Mouse (Mus musculus) intestine, embryonic 16.5 days (tissue): ENCODE results near the gene Lxn. TPM values are rescaled to one million over a fixed set of nuclear protein-coding genes. Genes with fewer than 3 reads are reported as not detected.
A peak's percentile ranks its signal among the peaks of the same experiment; 100 is the strongest.

Source experiments
- ATAC-seq: fragments of 200-750 bp; cut with Nextera tagmentation; 2 replicates; pipeline ENCODE4 v1.8.0; 2017; ENCODE audit warnings: moderate TSS enrichment, moderate library complexity
- H3K27ac ChIP-seq: fragments of 300-500 bp; sonication (generic); 2 replicates; pipeline ENCODE4 v1.5.1; 2014; ENCODE audit warnings: mild to moderate bottlenecking, low read length
- H3K27me3 ChIP-seq: fragments of 300-500 bp; sonication (generic); replicated peaks from 2 replicates; pipeline ENCODE4 v1.6.1; 2014; ENCODE audit warnings: low read length, control low read depth, mixed read lengths; ENCODE audit not compliant: control insufficient read depth, insufficient read depth
- H3K36me3 ChIP-seq: fragments of 300-500 bp; sonication (generic); 2 replicates; pipeline ENCODE4 v1.6.1; 2014; ENCODE audit warnings: low read length, control low read depth; ENCODE audit not compliant: control insufficient read depth, insufficient read depth
- H3K4me1 ChIP-seq: fragments of 300-500 bp; sonication (generic); 2 replicates; pipeline ENCODE4 v1.6.1; 2014; ENCODE audit warnings: low read length, control low read depth, mixed read lengths; ENCODE audit not compliant: control insufficient read depth, insufficient read depth
- H3K4me2 ChIP-seq: fragments of 300-500 bp; sonication (generic); 2 replicates; pipeline ENCODE4 v1.6.1; 2014; ENCODE audit warnings: low read depth, low read length, control low read depth
- H3K4me3 ChIP-seq: fragments of 300-500 bp; sonication (generic); 2 replicates; pipeline ENCODE4 v1.5.1; 2014; ENCODE audit warnings: mild to moderate bottlenecking, low read length
- H3K9ac ChIP-seq: fragments of 300-500 bp; sonication (generic); 2 replicates; pipeline ENCODE4 v1.6.1; 2014; ENCODE audit warnings: low read depth, low read length
- H3K9me3 ChIP-seq: fragments of 300-500 bp; sonication (generic); 2 replicates; pipeline ENCODE4 v1.6.1; 2016; ENCODE audit warnings: low read length, control low read depth; ENCODE audit not compliant: control insufficient read depth
- WGBS: fragments of 180-500 bp; shearing (Covaris S2); extraction: QIAGEN DNeasy Blood & Tissue Kit; methylation state at CpG from one replicate; pipeline ENCODE4 v1.1.7; 2014; 5-methylcytosine and 5-hydroxymethylcytosine counted together
- polyA plus RNA-seq: library from polyadenylated mRNA; unstranded; fragments of >200 nt; fragmentation: Nextera tagmentation; extraction: Ambion mirVana; gene quantifications from 2 replicates; pipeline ENCODE4 v1.2.1, GENCODE M21; 2015

Lxn gene
- polyA plus RNA-seq, 1 experiment from 2014 or later: 97.1 TPM

DNA sequence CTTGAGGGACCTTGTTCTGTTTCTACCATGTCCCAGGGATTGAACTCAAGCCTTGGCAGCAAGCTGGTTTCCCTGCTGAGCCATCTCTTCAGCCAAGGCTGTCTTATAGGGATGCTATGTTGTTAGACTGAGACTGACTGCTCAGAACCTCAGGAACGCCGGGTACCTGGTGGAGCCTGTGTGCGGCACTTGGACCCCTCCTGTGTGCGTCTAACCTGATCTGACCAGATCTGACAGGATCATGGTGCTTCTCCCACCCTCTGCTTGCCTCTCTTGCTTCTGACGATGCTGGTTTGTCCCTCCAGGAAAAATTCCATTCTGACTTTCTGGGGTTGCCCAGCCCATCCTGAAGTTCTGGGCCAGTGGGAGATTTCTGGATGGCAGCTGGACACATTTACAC lies 2.9 kb upstream of the Lxn start:
- H3K36me3 ChIP-seq: peaks cover 4% of the 10 kb centered on the region; the same call in 1 of the 2 replicates
- no peak overlapping the region for H3K4me2 ChIP-seq
- ATAC-seq: no peak
- peaks cover 8% of the 10 kb centered on the region; the same call in 1 of the 2 replicates for H3K4me1 ChIP-seq
- H3K4me3 ChIP-seq: no peak overlapping the region
- H3K9me3 ChIP-seq: no peaks in the 10 kb centered on the region
- H3K27me3 ChIP-seq: no peaks in the 10 kb centered on the region
- H3K9ac ChIP-seq: no peak overlapping the region
- 95% methylated on average over 5 of the region's 5 CpGs for WGBS
- no peak overlapping the region for H3K27ac ChIP-seq

DNA sequence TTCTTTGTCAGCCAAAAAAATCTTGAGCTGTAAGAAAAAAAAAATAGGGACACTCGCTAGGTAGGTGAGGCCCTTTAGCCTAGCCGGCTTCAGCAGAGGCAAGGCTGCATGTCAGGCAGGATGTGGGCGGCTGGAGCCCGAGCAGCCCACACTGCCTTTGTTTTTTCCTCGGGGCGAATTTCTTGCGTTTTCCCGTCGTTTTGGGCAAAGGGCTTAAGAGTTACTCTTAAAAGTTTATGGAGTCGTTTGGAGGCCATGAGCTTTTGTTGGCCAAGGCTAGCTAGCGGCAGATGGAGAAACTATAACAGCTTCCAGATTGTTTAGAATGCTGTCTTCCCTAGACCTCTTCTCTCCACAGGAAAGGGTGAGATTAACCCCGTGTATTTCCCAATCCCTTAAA lies 725 bp downstream of the Lxn start:
- H3K4me3 ChIP-seq: peak overlapping the region; percentile 64
- no peaks in the 10 kb centered on the region for H3K27me3 ChIP-seq
- H3K4me2 ChIP-seq: peak overlapping the region; percentile 77
- ATAC-seq: no peak
- 3% methylated on average over 12 of the region's 12 CpGs for WGBS
- H3K27ac ChIP-seq: peak overlapping the region; percentile 87
- H3K36me3 ChIP-seq: peaks cover 14% of the 10 kb centered on the region
- no peaks in the 10 kb centered on the region for H3K9me3 ChIP-seq
- peak overlapping the region; percentile 82 for H3K9ac ChIP-seq
- H3K4me1 ChIP-seq: peaks cover 8% of the 10 kb centered on the region; the same call in 1 of the 2 replicates

GRCm38 (mm10) chr3:67462578-67462977 lies 1.1 kb downstream of the Lxn start:
- Histone ChIP-seq H3K9me3 (no peaks in the 10 kb centered on the region), H3K4me1 (peaks cover 8% of the 10 kb centered on the region; the same call in 1 of the 2 replicates), H3K27ac (no peak overlapping the region), H3K4me3 (peak overlapping the region; percentile 64), H3K4me2 (peak overlapping the region; percentile 77), H3K36me3 (peaks cover 13% of the 10 kb centered on the region), H3K9ac (peak overlapping the region; percentile 82; the same call in 1 of the 2 replicates), H3K27me3 (no peaks in the 10 kb centered on the region)
- ATAC-seq: no peak
- WGBS: 35% methylated on average over 10 of the region's 10 CpGs

DNA sequence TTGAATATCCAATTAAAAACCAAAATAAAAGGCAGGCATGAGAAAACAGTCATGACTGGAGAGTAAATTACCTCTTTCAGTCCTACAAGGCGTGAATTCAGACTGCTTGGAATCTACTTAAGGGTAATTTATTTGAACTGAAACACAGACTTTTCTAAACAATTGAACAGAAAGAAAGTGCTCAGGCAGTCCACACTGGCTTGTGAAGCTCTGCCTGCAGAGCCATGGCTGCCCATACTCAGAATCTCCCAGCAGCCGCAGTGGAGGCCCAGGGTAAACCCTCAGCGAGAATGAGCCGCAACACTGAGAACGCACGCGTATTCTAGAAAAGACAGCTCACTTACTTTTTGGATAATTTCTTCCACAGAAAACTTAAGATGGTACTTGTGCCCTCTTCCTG lies 1.7 kb downstream of the Lxn start:
- Histone ChIP-seq H3K9ac (no peak overlapping the region), H3K4me3 (no peak overlapping the region), H3K36me3 (peaks cover 14% of the 10 kb centered on the region), H3K27me3 (no peaks in the 10 kb centered on the region), H3K4me1 (peaks cover 8% of the 10 kb centered on the region; the same call in 1 of the 2 replicates), H3K9me3 (no peaks in the 10 kb centered on the region), H3K27ac (no peak overlapping the region), H3K4me2 (peak overlapping the region; percentile 16; the same call in 1 of the 2 replicates)
- no peak for ATAC-seq
- WGBS: 88% methylated on average over 7 of the region's 7 CpGs

DNA sequence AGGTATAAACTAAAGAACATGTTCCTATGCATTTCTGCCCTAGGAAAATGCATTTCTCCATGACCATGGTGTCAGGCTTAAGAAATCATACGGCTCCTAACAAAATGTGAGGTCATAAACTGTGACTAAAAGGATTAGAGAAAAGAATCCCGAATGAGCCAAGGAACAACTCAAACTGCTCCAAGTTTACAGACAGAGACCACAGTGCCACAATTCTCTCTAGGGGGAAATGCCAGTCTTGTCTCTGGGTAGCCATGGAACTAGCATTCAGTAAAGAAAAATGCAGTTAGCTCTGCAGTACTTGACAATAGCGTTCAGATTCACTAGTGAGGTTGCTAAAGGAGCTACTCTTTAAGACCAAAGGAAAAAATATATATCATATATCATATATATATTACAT lies 3.8 kb downstream of the Lxn start:
- WGBS: 88% methylated on average over 3 of the region's 3 CpGs
- no peak overlapping the region for H3K27ac ChIP-seq
- H3K4me2 ChIP-seq: no peak overlapping the region
- no peak overlapping the region for H3K4me3 ChIP-seq
- H3K27me3 ChIP-seq: no peaks in the 10 kb centered on the region
- peaks cover 8% of the 10 kb centered on the region; the same call in 1 of the 2 replicates for H3K4me1 ChIP-seq
- H3K9me3 ChIP-seq: no peaks in the 10 kb centered on the region
- ATAC-seq: no peak
- H3K9ac ChIP-seq: no peak overlapping the region
- peaks cover 24% of the 10 kb centered on the region for H3K36me3 ChIP-seq

DNA sequence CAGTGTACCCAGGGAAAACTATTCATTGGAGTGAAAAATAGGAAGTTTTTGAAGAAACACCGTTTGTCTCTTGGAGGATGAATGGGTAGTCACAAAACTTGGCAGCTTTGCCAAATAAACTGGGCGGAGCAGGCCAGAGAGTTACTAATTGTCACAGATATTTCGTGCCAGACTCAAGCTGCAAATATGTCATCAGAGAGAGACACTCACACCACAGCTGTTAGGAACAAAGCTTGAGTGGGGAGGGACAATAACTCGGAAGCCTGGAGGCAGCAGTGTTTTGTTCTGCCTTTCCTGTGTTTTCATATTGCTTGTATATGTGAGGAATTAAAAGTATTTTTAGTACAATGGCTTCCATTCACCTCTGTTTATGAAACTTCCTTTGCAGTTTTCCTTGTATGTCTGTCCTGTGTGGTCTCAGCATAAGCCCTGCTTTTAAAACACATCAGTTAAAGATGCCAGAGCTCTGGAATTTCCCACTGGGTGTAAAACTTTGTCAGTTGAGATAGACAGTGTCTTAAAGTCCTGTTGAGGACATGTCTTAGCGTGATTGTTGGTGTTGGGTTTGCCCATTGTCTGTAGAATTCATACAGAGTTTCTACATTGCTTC lies 13.0 kb downstream of the Lxn start:
- 78% methylated on average over 5 of the region's 5 CpGs for WGBS
- Histone ChIP-seq H3K36me3 (peaks cover 32% of the 10 kb centered on the region), H3K27ac (no peak overlapping the region), H3K9me3 (no peaks in the 10 kb centered on the region), H3K9ac (no peak overlapping the region), H3K27me3 (no peaks in the 10 kb centered on the region), H3K4me2 (no peak overlapping the region), H3K4me3 (no peak overlapping the region), H3K4me1 (no peaks in the 10 kb centered on the region)
- ATAC-seq: 0 out of 2 replicates have a peak, but pooled peaks have one; percentile 28

DNA sequence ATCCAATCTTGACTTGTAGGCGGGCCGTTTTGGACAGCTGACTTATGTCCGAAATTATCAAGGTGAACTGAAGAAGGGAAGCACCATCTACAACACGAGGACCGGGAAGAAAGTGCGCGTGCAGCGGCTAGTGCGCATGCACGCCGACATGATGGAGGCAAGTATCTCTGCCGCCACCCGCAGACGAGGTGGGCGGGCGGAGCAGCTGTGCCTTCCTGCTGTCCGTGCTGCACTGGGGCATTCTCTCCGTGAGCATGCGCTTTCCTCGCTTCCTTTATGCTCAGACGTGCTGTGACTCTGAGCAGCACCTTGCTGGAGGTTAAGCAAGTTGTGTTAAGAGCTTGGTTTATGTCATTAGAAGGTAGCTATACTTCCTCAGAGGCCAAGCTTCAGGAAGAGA lies 14.1 kb downstream of the Lxn start:
- 89% methylated on average over 21 of the region's 21 CpGs for WGBS
- H3K9ac ChIP-seq: no peak overlapping the region
- no peak for ATAC-seq

DNA sequence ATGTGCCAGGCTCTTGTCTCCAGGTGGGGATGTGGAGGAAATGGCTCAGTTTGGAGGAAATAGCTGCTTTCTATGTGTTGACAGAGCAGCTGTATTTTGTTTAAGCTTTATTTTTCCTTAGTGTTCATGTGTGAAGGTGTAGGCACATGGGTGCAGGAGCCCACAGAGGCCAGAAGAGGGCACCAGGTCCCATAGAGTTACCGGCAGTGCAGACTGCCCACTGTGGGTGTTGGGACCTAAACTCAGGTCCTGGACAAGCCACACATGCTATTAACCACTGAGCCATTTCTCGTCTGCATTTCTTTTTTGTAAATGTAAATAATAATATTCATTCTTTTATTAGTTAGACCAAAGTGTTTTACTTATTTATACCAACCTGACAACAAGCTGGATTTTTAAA lies 16.6 kb downstream of the Lxn start:
- H3K36me3 ChIP-seq: peaks cover 23% of the 10 kb centered on the region
- no peaks in the 10 kb centered on the region for H3K4me1 ChIP-seq
- WGBS: 93% methylated on average over 2 of the region's 2 CpGs
- H3K27me3 ChIP-seq: no peaks in the 10 kb centered on the region
- no peaks in the 10 kb centered on the region for H3K9me3 ChIP-seq
- no peak overlapping the region for H3K4me3 ChIP-seq
- H3K9ac ChIP-seq: no peak overlapping the region
- no peak overlapping the region for H3K4me2 ChIP-seq
- ATAC-seq: no peak
- H3K27ac ChIP-seq: no peak overlapping the region

More for the DNA sequence above, 14.1 kb downstream of the Lxn start:
- no peaks in the 10 kb centered on the region for H3K4me1 ChIP-seq
- H3K27ac ChIP-seq: no peak overlapping the region
- H3K4me3 ChIP-seq: no peak overlapping the region
- H3K9me3 ChIP-seq: no peaks in the 10 kb centered on the region
- no peak overlapping the region for H3K4me2 ChIP-seq
- H3K27me3 ChIP-seq: no peaks in the 10 kb centered on the region
- H3K36me3 ChIP-seq: peaks cover 29% of the 10 kb centered on the region

GRCm38 (mm10) chr3:67434011-67434410 lies 29.7 kb downstream of the Lxn start:
- Histone ChIP-seq H3K27ac (no peak overlapping the region), H3K9me3 (no peaks in the 10 kb centered on the region), H3K4me2 (no peak overlapping the region), H3K4me1 (peaks cover 8% of the 10 kb centered on the region), H3K27me3 (no peaks in the 10 kb centered on the region), H3K9ac (no peak overlapping the region), H3K4me3 (no peak overlapping the region), H3K36me3 (peaks cover 6% of the 10 kb centered on the region)
- WGBS: 92% methylated on average over 6 of the region's 6 CpGs
- ATAC-seq: no peak
